Mouse (Mus musculus) ES-E14 (cell line): Measurements from ENCODE around the gene Fscn3. TPM values are rescaled to one million over a fixed set of nuclear protein-coding genes. Genes with fewer than 3 reads are reported as not detected.
A peak's percentile ranks its signal among the peaks of the same experiment; 100 is the strongest.

Source experiments
- DNase-seq: peaks from one replicate; pipeline ENCODE4 v3.0.0-alpha.2; 2013; ENCODE audit warnings: low read depth, low spot score
- H3K27ac ChIP-seq: 2 replicates; pipeline ENCODE4 v1.5.1; 2012; ENCODE audit warnings: low read depth, mild to moderate bottlenecking, low read length, moderate library complexity, mixed read lengths; ENCODE audit not compliant: poor library complexity, insufficient read depth, severe bottlenecking
- H3K36me3 ChIP-seq: 2 replicates; pipeline ENCODE4 v1.6.1; 2012; ENCODE audit warnings: mild to moderate bottlenecking, low read length, moderate library complexity, mixed read lengths; ENCODE audit not compliant: control insufficient read depth, poor library complexity, insufficient read depth, severe bottlenecking
- H3K4me1 ChIP-seq, 2 experiments: fragments of 150-350 bp in 1 of 2; sonication (generic) in 1 of 2; 2 replicates each; pipeline ENCODE4 v1.6.1; 2012; ENCODE audit warnings: low read length in 2 of 2, mild to moderate bottlenecking in 1 of 2, mixed read lengths in 1 of 2; ENCODE audit not compliant: control insufficient read depth in 2 of 2, insufficient read depth in 2 of 2, poor library complexity in 1 of 2
- H3K4me3 ChIP-seq, 2 experiments: fragments of 150-350 bp in 1 of 2; sonication (generic) in 1 of 2; 2 replicates each; pipeline ENCODE4 v1.5.1; 2012; ENCODE audit warnings: low read length in 2 of 2, low read depth in 1 of 2, mild to moderate bottlenecking in 1 of 2, mixed read lengths in 1 of 2; ENCODE audit not compliant: insufficient read depth in 1 of 2, poor library complexity in 1 of 2, severe bottlenecking in 1 of 2
- H3K9ac ChIP-seq: 2 replicates; pipeline ENCODE4 v1.6.1; 2012; ENCODE audit warnings: low read depth, mild to moderate bottlenecking, low read length, mixed read lengths; ENCODE audit not compliant: poor library complexity, insufficient read depth, severe bottlenecking
- H3K9me3 ChIP-seq: fragments of 150-350 bp; sonication (generic); 2 replicates; pipeline ENCODE4 v1.6.1; 2012; ENCODE audit warnings: low read depth, mild to moderate bottlenecking, low read length; ENCODE audit not compliant: control insufficient read depth, insufficient read depth
- CHD2 ChIP-seq: IDR thresholded peaks from 2 replicates; pipeline ENCODE4 v1.6.1; 2014; ENCODE audit warnings: mild to moderate bottlenecking, low read depth, low read length, inconsistent platforms
- HCFC1 ChIP-seq: IDR thresholded peaks from 2 replicates; pipeline ENCODE4 v1.6.1; 2012; ENCODE audit warnings: low read length, inconsistent platforms, borderline replicate concordance; ENCODE audit not compliant: insufficient read depth
- MAFK ChIP-seq: IDR thresholded peaks from 2 replicates; pipeline ENCODE4 v1.6.1; 2014; ENCODE audit warnings: mild to moderate bottlenecking, low read depth, low read length, inconsistent platforms; ENCODE audit not compliant: insufficient read depth
- ZC3H11A ChIP-seq: IDR thresholded peaks from 2 replicates; pipeline ENCODE4 v1.6.1; 2012; ENCODE audit warnings: low read depth, mild to moderate bottlenecking, inconsistent platforms, low read length, borderline replicate concordance
- ZNF384 ChIP-seq: IDR thresholded peaks from 2 replicates; pipeline ENCODE4 v1.6.1; 2012; ENCODE audit warnings: low read depth, low read length, inconsistent platforms
- in situ Hi-C, 2 experiments: fragments of 600-800 bp; cut with MboI; formaldehyde crosslinking; loops; one replicate each; pipeline ENCODE4 v1.15.1; 2025; ENCODE audit warnings: low sequenced_read_pairs in 2 of 2, inconsistent platforms in 1 of 2; ENCODE audit not compliant: unreplicated experiment in 2 of 2
- total RNA-seq: library from RNA; depleted of rRNA; stranded (reverse); fragments of 300-350 nt; gene quantifications from 2 replicates; pipeline ENCODE4 v1.2.3, GENCODE M21; 2012

Gene Fscn3
- total RNA-seq, 1 experiment, result not detected

GRCm38 (mm10) chr6:28428290-28428689 is 701 bp downstream of the Fscn3 start, which contains the start of gene Gcc1:
TSS of gene Gcc1 (minus strand) at chr6:28428390.
- no peak within 1 kb of the TSS for H3K9ac ChIP-seq
- no peak within 1 kb of the TSS for H3K27ac ChIP-seq
- peaks cover 7% of the 10 kb centered on the region; the same call in 1 of the 2 replicates for H3K36me3 ChIP-seq
- no peak for DNase-seq
- TF ChIP-seq HCFC1 (no peak), CHD2 (no peak), ZC3H11A (no peak), MAFK (no peak)
- H3K9me3 ChIP-seq, result no peaks in the 10 kb centered on the region
- in situ Hi-C loops, result no loop called here
- 0 out of 4 replicates have a peak, but pooled peaks cover 0 to 2% of the 10 kb centered on the region in 2 experiments for H3K4me1 ChIP-seq
- no peak within 1 kb of the TSS for H3K4me3 ChIP-seq

GRCm38 (mm10) chr6:28429870-28430269 is 2.3 kb downstream of the Fscn3 start:
- Histone ChIP-seq H3K4me3 (no peak overlapping the region), H3K27ac (no peak overlapping the region), H3K4me1 (no peaks in the 10 kb centered on the region), H3K9ac (no peak overlapping the region), H3K9me3 (no peaks in the 10 kb centered on the region), H3K36me3 (peaks cover 7% of the 10 kb centered on the region; the same call in 1 of the 2 replicates)
- DNase-seq, result no peak
- in situ Hi-C loops, result no loop called here
- TF ChIP-seq ZC3H11A (no peak), MAFK (no peak), HCFC1 (no peak), CHD2 (no peak), ZNF384 (no peak)

- in situ Hi-C loops, result no loop called here
- no peak overlapping the region for H3K9ac ChIP-seq
- TF ChIP-seq CHD2 (no peak), MAFK (peak; percentile 66; the same call in 1 of the 2 replicates)
- H3K4me1 ChIP-seq, result no peaks in the 10 kb centered on the region
- no peak overlapping the region for H3K27ac ChIP-seq
- DNase-seq, result no peak
- H3K9me3 ChIP-seq, result no peaks in the 10 kb centered on the region
- H3K36me3 ChIP-seq, result peaks cover 2% of the 10 kb centered on the region; the same call in 1 of the 2 replicates
- H3K4me3 ChIP-seq, result no peak overlapping the region
Observed at GRCm38 (mm10) chr6:28430795-28431537, 3.4 kb downstream of the Fscn3 start.

GRCm38 (mm10) chr6:28431538-28431855 is 3.9 kb downstream of the Fscn3 start:
- Histone ChIP-seq H3K4me1 (no peaks in the 10 kb centered on the region), H3K4me3 (no peak overlapping the region), H3K36me3 (no peaks in the 10 kb centered on the region), H3K9ac (no peak overlapping the region), H3K9me3 (no peaks in the 10 kb centered on the region), H3K27ac (no peak overlapping the region)
- no peak for TF ChIP-seq CHD2
- no peak for TF ChIP-seq ZNF384
- DNase-seq, result no peak
- in situ Hi-C loops, result no loop called here

- in situ Hi-C loops, result no loop called here
- Histone ChIP-seq H3K27ac (no peak overlapping the region), H3K4me3 (no peak overlapping the region), H3K36me3 (no peaks in the 10 kb centered on the region), H3K9me3 (no peaks in the 10 kb centered on the region), H3K9ac (no peak overlapping the region), H3K4me1 (no peaks in the 10 kb centered on the region)
- no peak for DNase-seq
- TF ChIP-seq HCFC1 (no peak), ZC3H11A (no peak), ZNF384 (no peak), CHD2 (no peak)
Observed at GRCm38 (mm10) chr6:28447937-28448336, 20.3 kb downstream of the Fscn3 start.
